Mouse (Mus musculus) kidney, adult 8-10 months (tissue): ENCODE data around the gene Vmn1r177.
"Not testable (repeated sequence)": the region's sequence is repeated elsewhere in the genome, so short reads cannot be mapped to it uniquely, and the experiment has no call there.

Experiments
- DNase-seq, 2 experiments: peaks; one replicate each; pipeline ENCODE4 v3.0.0; 2022

Vmn1r177 gene

GRCm38 (mm10) chr7:23866349-23866748, at the start of gene Vmn1r177:
Vmn1r177 (minus strand) TSS chr7:23866449.
- not testable (repeated sequence) for DNase-seq

GRCm38 (mm10) chr7:23891709-23892108, 25.5 kb upstream of the Vmn1r177 start, which contains the start of gene Vmn1r178:
Vmn1r178 (plus strand) TSS chr7:23892009.
- DNase-seq, result no peak

- DNase-seq, result not testable (repeated sequence)
These were observed 10.7 kb upstream of the Vmn1r177 start for GRCm38 (mm10) chr7:23876918-23877317.

- not testable (repeated sequence) for DNase-seq
These were observed 29.0 kb downstream of the Vmn1r177 start, which contains the start of gene Vmn1r176 for GRCm38 (mm10) chr7:23837272-23837671. Vmn1r176 (minus strand) TSS chr7:23837372.
